Mouse (Mus musculus) frontal cortex, adult 2 months (tissue): ENCODE data around the gene Fgfr3. TPM values are rescaled to one million over a fixed set of nuclear protein-coding genes. Genes with fewer than 3 reads are reported as not detected.

Source experiments
- DNase-seq, 2 experiments: peaks; one replicate each; pipeline ENCODE4 v3.0.0; 2022; ENCODE audit warnings: low spot score in 1 of 2; ENCODE audit errors: extremely low spot score in 1 of 2
- polyA plus RNA-seq: library from polyadenylated mRNA; depleted of rRNA; stranded (reverse); fragments of >200 nt; gene quantifications from 2 replicates; pipeline ENCODE4 v1.2.3, GENCODE M21; 2012; rRNA removed

Gene Fgfr3
- polyA plus RNA-seq = 120 and 135 TPM in 2 replicates

DNA sequence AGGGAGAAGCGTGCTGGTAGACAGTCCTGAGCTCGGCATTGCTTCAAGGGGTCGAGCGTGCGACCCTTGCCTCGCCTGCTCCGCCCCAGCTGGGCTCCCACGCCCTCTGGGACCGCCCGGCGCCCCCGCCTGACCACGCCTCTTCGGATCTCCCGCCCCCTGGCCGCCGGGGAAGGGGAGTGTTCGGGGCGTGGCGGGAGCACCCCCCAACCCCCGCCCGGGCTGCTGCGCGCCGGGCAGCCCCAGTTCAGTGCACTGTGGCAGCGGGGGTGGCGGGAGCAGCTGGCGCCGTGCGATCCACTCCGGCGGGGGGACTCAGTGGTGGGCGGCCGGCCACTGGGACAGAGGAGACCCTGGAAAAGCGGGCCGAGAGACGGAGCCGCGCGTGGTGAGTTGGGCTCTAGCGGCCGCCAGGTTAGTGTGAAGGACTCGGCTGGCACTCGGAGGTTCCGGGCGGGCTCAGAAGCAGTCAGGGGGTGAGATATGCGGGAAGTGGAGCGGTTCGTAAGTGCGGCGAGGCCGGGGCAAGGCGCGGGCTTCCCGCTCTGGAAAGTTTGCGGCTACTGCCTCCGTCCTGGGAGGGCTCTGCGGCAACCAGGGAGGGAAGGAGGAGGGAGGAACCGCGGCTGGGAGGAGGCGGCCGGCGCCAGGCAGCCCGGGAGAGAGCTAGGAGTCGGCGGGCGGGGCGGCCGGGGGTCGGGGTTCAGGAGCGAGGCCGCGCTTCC, at the start of gene Fgfr3:
Gene Fgfr3, plus strand, starts transcription at position 134 of the 725 bp plus-strand sequence.
- no peak for DNase-seq

DNA sequence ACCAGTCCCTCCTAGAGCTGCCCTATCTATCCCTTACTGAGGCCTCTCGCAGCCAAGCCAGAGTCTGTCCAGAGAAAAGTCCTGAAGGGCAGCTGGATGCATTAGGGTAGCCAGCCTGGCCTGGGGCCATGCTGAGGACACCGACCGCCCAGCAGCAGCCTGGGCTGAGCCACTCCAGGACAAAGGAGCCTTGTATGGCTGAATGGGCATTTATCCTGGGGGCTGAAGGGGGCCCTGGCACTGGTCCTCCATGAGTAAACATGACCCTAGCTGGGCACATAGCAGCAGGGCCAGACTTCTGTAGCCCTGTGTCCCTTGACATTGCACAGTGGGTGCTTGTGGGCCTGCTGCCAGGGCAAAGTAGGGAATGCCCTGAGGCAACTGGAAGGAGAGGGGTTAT, 47.0 kb upstream of the Fgfr3 start:
- DNase-seq = peak; percentile 55 to 56

DNA sequence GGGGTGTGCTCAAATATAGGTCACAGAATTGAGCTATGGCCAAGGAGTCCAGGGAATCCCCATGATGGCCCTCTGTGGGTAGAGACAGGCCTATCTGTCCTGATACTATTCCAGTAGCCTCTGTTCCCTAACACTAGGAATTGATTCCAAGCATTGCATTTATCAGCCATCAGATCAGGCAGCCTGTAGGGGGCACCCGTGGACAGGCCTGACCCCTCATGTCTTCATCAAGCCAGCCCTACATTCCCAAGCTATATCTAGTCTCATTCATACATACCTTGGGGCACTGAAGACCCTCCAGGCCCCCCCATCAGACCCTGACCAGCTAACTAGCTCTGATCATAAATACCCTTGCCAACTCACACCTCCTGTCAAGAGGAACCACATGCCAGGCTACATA, 45.5 kb upstream of the Fgfr3 start:
- DNase-seq = peak in 1 of 2 experiments; percentile 80

DNA sequence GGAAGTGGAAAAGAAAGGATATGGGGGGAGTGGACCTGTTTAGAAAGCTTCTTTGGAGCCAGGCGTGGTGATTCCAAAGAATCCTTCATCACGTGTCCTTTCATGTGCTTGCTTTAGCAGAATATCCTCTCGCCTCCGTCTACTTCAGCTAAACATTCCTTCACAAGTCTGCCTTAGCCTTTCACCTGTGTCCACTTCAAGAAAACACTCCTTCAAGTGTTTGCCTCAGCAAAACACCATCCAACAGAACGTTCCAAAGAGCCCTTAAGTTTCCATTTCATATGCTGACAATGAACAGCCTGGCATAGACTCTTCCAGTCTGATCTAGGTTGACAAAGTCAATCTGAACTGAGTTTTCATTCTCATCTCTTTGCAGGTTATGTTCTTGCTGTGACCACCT, 43.2 kb upstream of the Fgfr3 start:
- no peak for DNase-seq

DNA sequence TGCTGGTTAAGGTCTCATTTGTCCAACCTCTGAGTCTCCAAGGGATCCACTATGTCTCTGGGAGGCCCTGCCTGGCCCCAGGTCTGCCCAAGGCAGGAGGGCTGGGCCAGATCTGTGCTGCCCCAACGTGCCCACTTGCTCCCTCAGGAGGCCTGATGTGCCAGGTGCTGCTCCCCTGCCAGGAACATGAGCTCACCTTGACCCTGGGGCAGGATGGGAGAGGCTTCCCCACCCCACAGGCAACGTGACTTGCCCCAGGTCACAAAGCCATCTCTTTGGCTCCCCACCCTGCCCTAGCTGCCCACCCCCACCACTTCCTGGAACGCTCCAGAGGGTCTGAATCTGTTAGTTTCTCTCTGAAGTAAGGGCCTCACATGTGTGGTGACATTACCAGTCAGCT, 40.4 kb upstream of the Fgfr3 start:
- no peak for DNase-seq

DNA sequence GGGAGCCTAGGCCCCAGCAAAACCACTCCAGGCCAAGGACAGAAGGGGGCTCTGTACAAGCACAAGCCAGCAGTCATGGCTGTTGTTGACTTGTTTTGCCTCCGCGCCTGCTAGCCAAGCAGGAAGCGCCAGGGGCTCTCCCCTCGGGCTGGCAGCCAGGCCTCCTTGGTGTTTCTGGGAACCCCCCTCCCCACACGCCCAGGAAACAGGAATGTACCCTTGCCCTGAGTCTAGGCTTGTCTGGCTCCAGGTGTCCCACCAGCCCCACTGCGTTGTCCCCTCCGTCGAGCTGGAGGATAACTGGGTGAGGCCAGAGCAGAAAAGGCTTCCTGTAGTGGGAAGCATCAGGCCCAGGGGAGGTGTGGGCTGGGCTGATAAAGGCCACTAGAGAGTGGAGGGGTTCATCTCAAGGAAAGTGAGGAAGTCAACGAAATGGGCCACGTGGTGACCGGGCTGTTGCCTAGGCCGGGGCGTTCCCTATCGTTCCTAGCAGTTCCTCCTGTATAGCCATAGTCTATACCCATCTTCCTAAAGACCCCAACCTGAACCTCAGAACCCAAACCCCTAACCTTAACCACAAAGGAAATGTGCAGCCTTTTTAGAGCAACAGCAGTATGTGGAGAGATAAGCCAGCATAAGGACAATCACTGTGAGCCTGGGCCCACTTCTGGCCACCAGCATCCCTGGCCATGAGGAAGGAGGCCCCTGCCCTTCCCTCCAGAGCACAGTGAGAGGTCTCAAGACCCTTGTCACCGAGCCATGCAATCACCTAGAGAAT, 39.7 kb upstream of the Fgfr3 start:
- DNase-seq = no peak

DNA sequence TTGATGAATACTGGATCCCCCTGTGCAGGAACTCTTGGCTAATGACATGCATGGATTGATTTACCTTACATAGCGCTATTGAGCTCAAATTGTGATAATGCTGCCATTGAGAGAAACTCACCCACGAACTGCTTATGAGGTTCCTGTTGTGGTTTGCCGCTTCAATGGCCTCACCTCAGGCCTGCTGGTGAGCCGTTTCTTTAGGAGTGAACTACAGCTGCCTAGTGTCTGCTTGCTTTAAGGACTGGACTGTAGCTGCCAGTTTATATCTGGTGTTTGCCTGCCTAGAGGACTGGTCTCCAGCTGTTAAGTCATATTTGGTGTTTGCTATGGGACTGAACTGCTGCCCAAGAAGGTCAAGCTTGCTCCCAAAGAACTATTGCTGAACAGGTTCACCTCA, 38.5 kb upstream of the Fgfr3 start:
- DNase-seq = no peak

DNA sequence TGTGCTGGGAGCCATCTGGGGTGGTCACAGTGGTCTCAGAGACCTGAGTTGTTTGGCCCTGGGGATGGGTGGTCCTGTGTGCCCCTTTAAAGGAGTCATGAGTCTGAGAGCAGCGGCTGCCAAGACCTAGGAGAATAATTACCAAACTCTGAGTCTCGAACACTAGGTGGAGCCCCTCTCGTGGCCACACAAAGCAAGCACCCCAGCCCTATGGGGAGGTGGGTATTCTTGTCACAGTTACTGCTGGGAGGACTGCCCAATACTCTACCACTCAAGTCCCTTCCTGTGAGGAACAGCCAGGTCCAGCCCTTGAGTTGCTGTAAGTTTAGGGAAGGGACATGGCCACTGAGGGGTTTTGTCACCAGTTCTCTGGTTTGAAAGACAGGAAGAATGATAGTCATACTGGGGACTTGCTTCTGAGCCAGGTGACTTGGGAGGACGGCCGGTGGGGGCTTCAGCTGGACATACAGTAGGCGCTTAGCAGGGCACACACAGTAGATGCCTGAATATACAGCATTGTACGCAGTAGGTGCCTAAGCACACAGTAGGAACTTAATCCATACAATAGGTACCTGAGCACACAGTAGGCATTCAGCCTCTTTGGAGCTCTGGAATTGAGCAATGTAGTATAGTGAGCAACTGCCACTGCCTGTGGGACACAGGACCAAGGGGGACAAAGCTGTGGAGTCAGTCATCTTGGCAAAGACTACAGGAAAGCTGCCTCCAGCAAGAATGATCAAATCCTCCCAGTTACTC, 37.4 kb upstream of the Fgfr3 start:
- peak in 1 of 2 experiments; percentile 61 for DNase-seq

DNA sequence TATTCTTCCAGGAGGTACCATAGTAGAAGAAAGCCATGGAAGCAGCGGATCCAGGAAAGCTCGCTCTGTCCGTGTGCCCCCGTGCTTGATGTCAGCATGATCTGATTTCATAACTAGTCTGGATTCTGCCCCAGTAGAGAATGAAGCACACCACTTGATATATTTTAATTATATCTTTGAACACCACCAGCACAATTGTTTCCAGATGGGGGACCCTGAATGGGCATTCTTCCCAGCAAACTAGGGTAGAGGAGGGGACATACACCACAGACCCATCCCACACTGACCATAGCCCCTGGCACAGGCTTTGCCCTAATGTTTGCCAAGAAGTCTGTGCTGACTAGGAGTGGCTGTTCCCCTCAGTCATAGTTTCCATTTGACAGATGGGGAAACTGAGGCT, 36.5 kb upstream of the Fgfr3 start:
- no peak for DNase-seq

DNA sequence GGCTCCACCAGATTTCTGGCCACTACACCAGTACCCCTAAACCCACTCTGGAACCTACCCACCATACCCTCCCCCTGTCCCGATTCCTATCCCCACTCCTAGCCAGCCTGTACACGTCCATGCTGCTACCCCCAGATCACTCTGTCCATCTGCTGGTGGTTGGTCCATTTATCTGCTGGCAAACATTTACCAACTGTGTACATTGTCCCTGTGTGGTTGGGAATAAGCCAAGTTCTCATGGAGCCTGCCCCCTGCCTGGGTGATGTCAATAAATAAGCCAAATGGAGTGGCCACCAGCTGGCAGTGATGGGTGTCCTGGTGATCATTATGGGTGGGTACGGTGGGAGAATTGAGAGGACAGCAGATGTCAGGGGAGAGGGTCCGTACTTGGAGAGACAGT, 34.3 kb upstream of the Fgfr3 start:
- DNase-seq = no peak

DNA sequence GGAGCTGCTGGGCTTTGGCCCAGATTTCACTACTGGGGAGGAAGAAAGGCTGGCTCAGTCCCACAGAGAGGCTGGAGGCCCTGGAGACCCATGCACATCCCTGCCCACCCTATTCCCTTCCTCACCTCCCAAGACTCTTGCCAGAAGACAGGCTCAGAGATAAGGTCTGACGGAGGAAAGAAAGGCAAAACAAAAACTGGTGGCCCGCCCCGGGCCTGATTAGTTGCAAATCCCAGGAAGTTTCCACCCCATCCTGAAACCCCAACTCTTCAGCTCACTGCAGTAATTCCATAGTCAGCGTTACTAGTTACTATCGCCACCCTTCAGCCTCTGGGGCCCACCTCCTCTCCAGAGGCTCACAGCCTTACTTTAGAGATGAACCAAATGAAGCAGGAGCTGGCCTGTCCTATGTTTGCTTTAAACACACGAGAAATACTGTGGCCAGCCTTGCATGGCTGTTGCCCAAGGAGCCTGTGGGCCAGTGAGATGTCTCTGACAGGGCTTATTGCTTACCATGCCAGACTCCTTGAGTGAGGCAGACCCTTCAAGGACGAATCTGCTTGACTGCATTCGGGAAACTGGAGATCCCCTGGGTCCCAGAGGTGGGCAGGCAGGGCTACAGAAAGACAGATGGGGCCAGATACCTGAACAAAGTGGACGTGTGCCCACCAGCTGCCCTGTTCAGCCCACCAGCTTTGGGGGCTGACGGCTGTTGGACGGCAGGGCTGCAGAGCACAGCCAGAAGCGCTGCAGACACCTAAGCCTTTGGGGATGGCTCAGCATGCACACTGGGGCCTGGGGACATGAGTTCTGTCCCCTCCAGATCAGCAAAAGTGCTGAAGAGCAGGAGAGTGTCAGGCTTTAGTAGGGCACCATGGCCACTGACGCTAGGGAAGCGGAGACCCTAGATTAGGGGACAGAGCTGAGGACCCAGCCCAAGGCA, 32.9 kb upstream of the Fgfr3 start:
- DNase-seq = no peak

DNA sequence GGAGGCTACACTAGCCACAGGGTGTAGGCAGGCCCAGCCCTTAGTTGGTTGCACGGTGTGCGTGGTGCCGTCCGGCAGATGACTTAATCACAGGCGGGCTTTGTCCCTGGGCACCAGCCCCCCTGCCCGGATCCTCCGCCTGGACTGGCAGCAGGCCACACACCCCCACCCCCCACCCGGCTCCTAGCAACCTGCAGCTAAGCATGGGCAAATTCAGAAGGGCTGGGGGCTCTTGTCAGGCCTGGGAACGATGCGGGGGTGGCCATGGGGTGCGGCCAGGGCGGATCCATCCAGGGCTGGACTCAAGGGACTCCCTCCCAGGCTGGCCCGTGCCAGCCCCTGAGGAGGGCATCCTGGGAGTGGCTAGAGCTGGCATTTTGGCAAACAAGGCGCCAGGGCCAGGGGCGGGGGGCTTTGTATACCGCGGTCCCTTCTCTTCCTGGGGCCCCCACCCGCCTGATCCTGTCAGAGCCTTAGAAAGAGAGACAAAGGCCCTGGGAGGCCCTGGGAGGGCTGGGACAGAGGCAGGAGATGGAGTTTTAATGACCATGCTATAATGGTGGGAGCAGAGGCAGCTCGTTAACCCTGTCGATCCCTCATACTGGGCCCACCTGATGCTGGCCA, 32.1 kb upstream of the Fgfr3 start:
- no peak for DNase-seq

DNA sequence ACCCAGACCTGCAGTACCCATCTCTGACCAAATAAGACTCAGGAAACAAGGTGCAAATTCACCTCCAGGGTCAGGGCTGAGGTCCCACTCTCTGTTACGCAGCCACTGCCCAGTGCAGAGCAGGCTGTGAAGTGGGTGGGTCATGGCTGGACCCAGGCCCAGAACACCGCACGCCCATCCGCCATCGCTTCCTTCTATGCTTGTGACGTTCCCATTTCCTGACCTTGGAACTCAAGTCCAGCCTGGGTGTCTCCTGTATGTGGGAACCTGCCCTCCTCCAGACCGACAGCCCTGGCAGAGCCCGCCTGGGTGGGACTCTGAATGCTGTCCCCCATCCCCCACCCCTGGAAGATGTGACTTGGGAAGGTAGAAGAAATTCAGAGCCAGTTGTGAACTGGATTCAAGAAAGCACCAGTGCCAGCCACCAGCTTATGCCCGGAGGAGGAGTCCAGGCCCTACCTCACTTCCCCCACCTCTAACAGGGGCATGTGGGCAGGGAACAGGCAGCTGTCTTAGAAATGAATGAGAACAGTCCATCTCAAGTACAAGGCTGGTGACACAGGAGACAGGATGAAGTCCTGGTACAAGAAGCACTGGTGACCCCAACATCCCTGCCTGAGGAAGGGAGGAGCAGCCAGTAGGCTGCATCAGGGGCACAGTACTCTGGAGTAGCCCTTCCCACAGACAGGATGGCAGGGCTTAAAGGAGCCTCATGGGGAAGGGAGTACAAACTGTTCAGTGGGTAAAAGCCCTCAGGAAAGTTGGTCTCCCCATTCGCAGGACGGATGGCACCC, 31.4 kb upstream of the Fgfr3 start:
- DNase-seq = no peak

DNA sequence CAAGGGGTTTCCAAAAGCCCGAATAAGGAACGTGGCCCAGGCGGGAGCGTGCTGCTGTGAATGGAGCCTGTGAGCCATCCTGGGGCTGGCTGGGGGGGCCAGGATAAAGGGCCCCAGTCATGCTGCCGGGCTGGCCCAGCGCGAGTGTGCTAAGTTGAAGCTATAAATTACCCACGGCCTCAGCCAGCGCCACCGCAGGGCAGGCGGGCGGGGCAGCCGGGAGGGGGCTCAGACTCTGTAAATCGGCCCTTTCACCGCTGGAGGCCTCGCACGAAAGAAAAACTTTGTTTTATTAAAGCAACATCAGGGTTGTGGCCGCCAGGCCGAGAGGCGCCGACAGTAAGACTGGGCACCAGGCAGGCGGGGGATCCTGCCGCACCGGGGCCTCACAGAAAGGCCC, 29.1 kb upstream of the Fgfr3 start:
- no peak for DNase-seq

DNA sequence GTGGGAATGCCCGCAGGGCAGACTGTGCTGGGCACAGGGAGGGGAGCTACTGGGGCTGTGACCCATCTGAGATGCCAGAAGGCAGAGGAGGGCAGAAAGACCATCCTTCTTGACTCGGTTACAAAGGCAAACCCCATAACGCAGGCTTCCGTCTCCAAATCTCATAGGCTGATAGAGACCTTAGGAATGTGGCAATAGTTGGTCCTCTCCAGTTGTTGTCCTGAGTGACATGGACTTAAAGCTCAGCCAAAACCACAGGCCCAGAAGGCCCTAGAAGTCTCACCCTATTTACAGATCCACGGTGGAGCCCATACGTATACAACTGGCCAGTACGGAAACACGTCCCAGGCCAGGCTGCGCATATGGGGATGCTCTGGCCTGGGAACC, 27.0 kb upstream of the Fgfr3 start:
- DNase-seq = no peak

DNA sequence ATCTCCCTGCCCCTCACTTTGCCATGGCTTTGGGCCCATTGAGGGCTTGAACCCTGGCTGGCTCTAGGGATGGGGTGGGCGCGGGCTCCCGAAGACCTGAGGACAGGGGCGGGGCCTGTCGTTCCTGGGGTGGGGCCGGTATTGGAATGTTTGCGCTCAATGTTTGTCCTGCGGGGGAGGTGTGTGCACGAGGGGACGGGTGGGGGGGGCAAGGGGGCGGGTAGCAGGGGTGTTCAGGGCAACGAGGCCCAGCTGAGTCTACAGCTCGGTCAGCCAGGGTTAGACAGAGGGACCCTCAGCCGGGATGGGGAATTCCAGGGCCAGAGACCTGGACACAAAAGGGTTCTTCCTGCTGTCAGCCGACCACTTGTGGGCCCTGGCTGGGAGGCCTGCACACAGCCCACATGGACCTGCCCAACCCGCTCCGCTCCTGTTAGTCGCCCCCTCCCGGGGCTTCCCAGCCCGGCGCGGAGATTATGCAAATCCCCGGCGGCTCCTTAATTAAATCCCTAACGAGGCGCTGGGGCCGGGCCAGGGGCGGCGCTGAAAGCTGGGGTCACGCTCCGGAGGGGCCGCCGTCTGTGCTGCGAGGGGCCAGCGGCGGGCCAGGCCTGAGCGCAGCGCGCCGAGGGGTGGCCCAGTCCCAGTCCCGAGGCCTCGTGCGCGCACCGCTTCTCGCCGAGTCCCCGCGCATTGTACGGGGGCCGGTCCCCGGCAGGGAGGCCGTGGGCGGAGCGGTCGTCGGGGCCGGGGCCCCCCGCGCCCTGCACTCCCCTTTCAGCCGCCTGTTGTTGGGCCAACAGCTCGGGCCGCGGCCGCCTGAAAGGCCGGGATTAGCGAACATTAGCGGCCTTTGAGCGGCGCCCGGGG, 26.4 kb upstream of the Fgfr3 start:
- peak; percentile 20 to 54 for DNase-seq

DNA sequence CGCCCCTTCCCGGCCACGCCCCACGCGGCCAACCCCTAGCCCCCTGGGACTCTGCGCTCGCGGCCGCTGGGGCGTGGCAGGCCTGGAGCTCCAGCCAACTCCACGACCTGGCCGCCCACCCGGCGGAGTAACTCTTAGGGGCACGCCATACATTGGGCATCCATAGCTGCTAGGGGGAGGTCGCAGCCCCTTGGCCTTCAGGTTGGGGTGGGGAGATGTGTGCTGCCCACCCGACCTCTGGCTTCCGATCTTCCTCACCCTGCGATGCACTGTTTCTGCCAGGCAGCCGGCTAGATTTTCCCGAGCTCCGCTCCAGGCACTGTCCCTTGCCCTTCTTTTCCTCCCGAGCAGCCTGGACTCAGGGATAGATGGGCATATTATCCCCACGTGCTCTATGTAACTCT, 25.8 kb upstream of the Fgfr3 start:
- no peak for DNase-seq

DNA sequence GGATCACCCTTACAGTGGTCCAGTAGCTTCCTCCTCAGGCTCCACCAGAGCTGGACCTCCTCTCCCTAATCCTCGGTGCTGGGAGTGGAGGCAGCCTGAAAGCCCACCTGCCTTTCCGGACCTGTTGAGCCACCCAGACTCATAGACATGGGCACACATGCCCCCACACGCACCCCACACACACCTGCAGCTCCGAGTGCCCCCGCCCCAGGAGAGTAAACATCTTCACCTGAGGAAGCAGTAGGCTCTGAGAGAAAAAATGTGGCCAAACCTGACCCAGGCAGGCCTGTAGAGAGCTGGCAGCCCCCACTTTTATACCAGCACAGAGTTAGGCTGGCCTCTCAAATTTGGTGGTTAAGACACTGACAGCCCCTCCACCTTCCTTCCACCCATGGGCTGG, 25.0 kb upstream of the Fgfr3 start:
- DNase-seq = no peak
